Mouse (Mus musculus) testis, adult 2 months (tissue): ENCODE data around the gene Gm10160. TPM values are rescaled to one million over a fixed set of nuclear protein-coding genes. Genes with fewer than 3 reads are reported as not detected.

Experiments used
- H3K27ac ChIP-seq: fragments of 200-500 bp; 2 replicates; pipeline ENCODE4 v1.5.1; 2012; ENCODE audit warnings: low read depth, low read length; ENCODE audit not compliant: control insufficient read depth, insufficient read depth
- H3K27me3 ChIP-seq: fragments of 200-500 bp; 2 replicates; pipeline ENCODE4 v1.6.1; 2012; ENCODE audit warnings: mild to moderate bottlenecking, low read length, moderate library complexity; ENCODE audit not compliant: control insufficient read depth, insufficient read depth
- H3K36me3 ChIP-seq: fragments of 200-500 bp; 2 replicates; pipeline ENCODE4 v1.6.1; 2012; ENCODE audit warnings: mild to moderate bottlenecking, low read length; ENCODE audit not compliant: control insufficient read depth, insufficient read depth
- H3K4me1 ChIP-seq: fragments of 200-500 bp; 2 replicates; pipeline ENCODE4 v1.6.1; 2012; ENCODE audit warnings: low read length; ENCODE audit not compliant: control insufficient read depth, insufficient read depth
- H3K4me3 ChIP-seq: fragments of 200-500 bp; 2 replicates; pipeline ENCODE4 v1.5.1; 2012; ENCODE audit warnings: low read depth, mild to moderate bottlenecking, low read length, moderate library complexity, mixed read lengths; ENCODE audit not compliant: control insufficient read depth
- CTCF ChIP-seq: fragments of 200-500 bp; IDR thresholded peaks from 2 replicates; pipeline ENCODE4 v1.5.1; 2012; ENCODE audit warnings: low read depth, mild to moderate bottlenecking, inconsistent platforms, low read length, moderate library complexity; ENCODE audit not compliant: control insufficient read depth, insufficient read depth, insufficient replicate concordance
- POLR2A ChIP-seq: fragments of 200-500 bp; IDR thresholded peaks from 2 replicates; pipeline ENCODE4 v1.6.1; 2012; ENCODE audit warnings: low read depth, mild to moderate bottlenecking, inconsistent platforms, low read length, moderate library complexity; ENCODE audit not compliant: control insufficient read depth
- polyA plus RNA-seq: library from polyadenylated mRNA; depleted of rRNA; stranded (reverse); fragments of >200 nt; gene quantifications from 2 replicates; pipeline ENCODE4 v1.2.3, GENCODE M21; 2012; rRNA removed

The Gm10160 gene
- polyA plus RNA-seq, 1 experiment = not detected

- H3K4me3 ChIP-seq = no peak overlapping the region
- peaks cover 6% of the 10 kb centered on the region for H3K4me1 ChIP-seq
- H3K27me3 ChIP-seq = no peaks in the 10 kb centered on the region
- H3K36me3 ChIP-seq = no peaks in the 10 kb centered on the region
- TF ChIP-seq POLR2A = no peak
- no peak overlapping the region for H3K27ac ChIP-seq
These were observed 30.2 kb downstream of the Gm10160 start for GRCm38 (mm10) chr7:81825381-81825780.

GRCm38 (mm10) chr7:81824906-81825305 is 30.7 kb downstream of the Gm10160 start:
- Histone ChIP-seq H3K27ac (0 out of 2 replicates have a peak overlapping the region, but pooled peaks have one; percentile 4), H3K36me3 (no peaks in the 10 kb centered on the region)
- TF ChIP-seq CTCF (no peak), POLR2A (no peak)

GRCm38 (mm10) chr7:81806067-81806466 is 49.5 kb downstream of the Gm10160 start:
- Histone ChIP-seq H3K27me3 (no peaks in the 10 kb centered on the region), H3K4me3 (peak overlapping the region; percentile 2; the same call in 1 of the 2 replicates), H3K4me1 (no peaks in the 10 kb centered on the region), H3K36me3 (peaks cover 2% of the 10 kb centered on the region; the same call in 1 of the 2 replicates), H3K27ac (no peak overlapping the region)
- TF ChIP-seq CTCF = no peak

More at GRCm38 (mm10) chr7:81824906-81825305, 30.7 kb downstream of the Gm10160 start:
- Histone ChIP-seq H3K27me3 (no peaks in the 10 kb centered on the region), H3K4me3 (no peak overlapping the region), H3K4me1 (peaks cover 4% of the 10 kb centered on the region)

Other genes with a start within 250 kb of the Gm10160 start
- 1.1 TPM in 2 replicates for gene Homer2, start 148.3 kb downstream of the Gm10160 start, polyA plus RNA-seq
- gene Ramac, start 92.9 kb downstream of the Gm10160 start, polyA plus RNA-seq = 17.6 and 18.6 TPM in 2 replicates
- 12.8 and 15.4 TPM in 2 replicates for gene 3110040N11Rik, start 66.3 kb downstream of the Gm10160 start, polyA plus RNA-seq
- gene Btbd1, start 26.4 kb downstream of the Gm10160 start, polyA plus RNA-seq = 183 and 202 TPM in 2 replicates
- 5.7 and 9.5 TPM in 2 replicates for gene Tm6sf1, start 3.2 kb upstream of the Gm10160 start, polyA plus RNA-seq
- 4.2 and 4.3 TPM in 2 replicates for gene Hdgfl3, start 78.7 kb upstream of the Gm10160 start, polyA plus RNA-seq
- 0.96 and 1.2 TPM in 2 replicates for gene Bnc1, start 136.5 kb upstream of the Gm10160 start, polyA plus RNA-seq